Mouse (Mus musculus) large intestine, adult 2 months (tissue): ENCODE results near the gene Dpep1. TPM values are rescaled to one million over a fixed set of nuclear protein-coding genes. Genes with fewer than 3 reads are reported as not detected.
"Not testable (repeated sequence)": the region's sequence is repeated elsewhere in the genome, so short reads cannot be mapped to it uniquely, and the experiment has no call there.

Experiments
- DNase-seq: peaks from one replicate; pipeline ENCODE4 v3.0.0-alpha.2; 2012; ENCODE audit warnings: low read depth, low spot score
- WGBS: fragments of 180-500 bp; shearing (Covaris S2); methylation state at CpG from one replicate; pipeline ENCODE4 v1.1.7; 2018; 5-methylcytosine and 5-hydroxymethylcytosine counted together
- polyA plus RNA-seq: library from polyadenylated mRNA; depleted of rRNA; stranded (reverse); fragments of >200 nt; gene quantifications from 2 replicates; pipeline ENCODE4 v1.2.3, GENCODE M21; 2012; rRNA removed

The Dpep1 gene
- 627 and 877 TPM in 2 replicates for polyA plus RNA-seq

GRCm38 (mm10) chr8:123185566-123186409 lies at the start of gene Dpep1:
TSS of gene Dpep1 (plus strand) at chr8:123186242.
- no peak for DNase-seq
- WGBS, result 45% methylated on average over 19 of the region's 19 CpGs

GRCm38 (mm10) chr8:123136287-123136686 lies 49.8 kb upstream of the Dpep1 start:
- DNase-seq, result no peak
- WGBS, result 78% methylated on average over 9 of the region's 9 CpGs

- WGBS, result 37% methylated on average over 2 of the region's 2 CpGs
- DNase-seq, result no peak
These were observed 48.4 kb upstream of the Dpep1 start for GRCm38 (mm10) chr8:123137645-123138077.

- DNase-seq, result no peak
- WGBS, result 66% methylated on average over 4 of the region's 4 CpGs
These were observed 47.3 kb upstream of the Dpep1 start for GRCm38 (mm10) chr8:123138741-123139140.

GRCm38 (mm10) chr8:123141741-123142462 lies 44.1 kb upstream of the Dpep1 start:
- peak; percentile 13 for DNase-seq
- 58% methylated on average over 14 of the region's 14 CpGs for WGBS

- DNase-seq, result peak; percentile 42
- WGBS, result 46% methylated on average over 6 of the region's 6 CpGs
These were observed 40.8 kb upstream of the Dpep1 start for GRCm38 (mm10) chr8:123145279-123145678.

- 69% methylated on average over 7 of the region's 7 CpGs for WGBS
These were observed 39.7 kb upstream of the Dpep1 start for GRCm38 (mm10) chr8:123146390-123146789.

GRCm38 (mm10) chr8:123150737-123151171 lies 35.3 kb upstream of the Dpep1 start:
- 45% methylated on average over 9 of the region's 9 CpGs for WGBS
- DNase-seq, result no peak

More at GRCm38 (mm10) chr8:123146390-123146789, 39.7 kb upstream of the Dpep1 start:
- DNase-seq, result no peak

GRCm38 (mm10) chr8:123155177-123155576 lies 30.9 kb upstream of the Dpep1 start:
- 69% methylated on average over 5 of the region's 5 CpGs for WGBS
- no peak for DNase-seq

- DNase-seq, result no peak
- WGBS, result 57% methylated on average over 9 of the region's 9 CpGs
These were observed 29.8 kb upstream of the Dpep1 start for GRCm38 (mm10) chr8:123156070-123156773.

- 36% methylated on average over 13 of the region's 13 CpGs for WGBS
- no peak for DNase-seq
These were observed 28.1 kb upstream of the Dpep1 start, which contains the start of gene Sult5a1 for GRCm38 (mm10) chr8:123157888-123158465. TSS of gene Sult5a1 (minus strand) at chr8:123158315.

- DNase-seq, result no peak
- WGBS, result 68% methylated on average over 3 of the region's 3 CpGs
These were observed 4.7 kb upstream of the Dpep1 start for GRCm38 (mm10) chr8:123181391-123181790.

- 88% methylated on average over 2 of the region's 2 CpGs for WGBS
- DNase-seq, result no peak
These were observed 2.0 kb downstream of the Dpep1 start for GRCm38 (mm10) chr8:123188006-123188405.

GRCm38 (mm10) chr8:123188841-123189240 lies 2.8 kb downstream of the Dpep1 start:
- WGBS, result 30% methylated on average over 7 of the region's 7 CpGs
- no peak for DNase-seq

- no peak for DNase-seq
- 2% methylated on average over 9 of the region's 9 CpGs for WGBS
These were observed 4.6 kb downstream of the Dpep1 start for GRCm38 (mm10) chr8:123190678-123191077.

- 28% methylated on average over 8 of the region's 8 CpGs for WGBS
- no peak for DNase-seq
These were observed 5.9 kb downstream of the Dpep1 start for GRCm38 (mm10) chr8:123191908-123192307.

GRCm38 (mm10) chr8:123193771-123194170 lies 7.7 kb downstream of the Dpep1 start:
- no peak for DNase-seq
- WGBS, result 49% methylated on average over 9 of the region's 9 CpGs

GRCm38 (mm10) chr8:123197016-123197415 lies 11.0 kb downstream of the Dpep1 start:
- DNase-seq, result not testable (repeated sequence)
- WGBS, result 26% methylated on average over 5 of the region's 5 CpGs

- 68% methylated on average over 14 of the region's 14 CpGs for WGBS
- no peak for DNase-seq
These were observed 13.8 kb downstream of the Dpep1 start for GRCm38 (mm10) chr8:123199864-123200263.

GRCm38 (mm10) chr8:123202288-123202687 lies 16.2 kb downstream of the Dpep1 start:
- DNase-seq, result no peak
- WGBS, result 21% methylated on average over 5 of the region's 5 CpGs
